Mouse (Mus musculus) E14TG2a.4 (cell line): ENCODE measurements around the gene Sh3pxd2b.

Experiments
- CTCF ChIP-seq: conservative IDR thresholded peaks from 2 replicates; pipeline ENCODE4 v1.5.1; 2014; ENCODE audit warnings: low read length
- NANOG ChIP-seq: IDR thresholded peaks from 2 replicates; pipeline ENCODE4 v1.6.1; 2014; ENCODE audit warnings: borderline replicate concordance, low read length, mixed read lengths
- POU5F1 ChIP-seq: IDR thresholded peaks from 2 replicates; pipeline ENCODE4 v1.6.1; 2014; ENCODE audit warnings: low read length, borderline replicate concordance

- TF ChIP-seq CTCF (no peak), POU5F1 (no peak), NANOG (no peak)
Measured at GRCm38 (mm10) chr11:32347607-32348432, at the start of gene Sh3pxd2b.
